In the genomic region with DNA sequence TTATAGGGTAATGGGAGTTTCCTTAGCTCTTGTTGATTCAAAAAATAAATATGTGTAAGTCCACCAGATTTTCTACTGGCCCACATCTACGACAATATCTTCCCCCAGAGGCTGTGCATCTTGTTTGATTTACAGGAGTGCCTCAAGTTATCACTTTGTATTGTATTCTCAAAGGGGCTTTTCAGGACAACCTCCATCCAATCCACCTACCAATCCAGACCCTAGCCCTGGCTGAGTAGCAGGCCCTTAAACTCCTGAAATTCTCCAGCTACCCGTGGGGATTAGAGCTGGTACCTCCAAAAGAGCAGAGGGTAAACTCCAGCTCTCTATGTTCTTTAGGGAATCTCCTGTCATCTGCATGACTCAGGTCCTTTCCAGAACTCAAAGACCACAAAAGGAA, we compare ENCODE assay signal across 10 mouse cellular contexts. TPM values are rescaled to one million over a fixed set of nuclear protein-coding genes. Genes with fewer than 3 reads are reported as not detected.
DNase-seq lines count a peak whose midpoint lies in the region; ATAC-seq and TF ChIP-seq lines count a peak whose summit lies in the region.
"Had no signal": no experiment of that assay in that cellular context is flagged by ENCODE, and none has a peak within 500 bp of the region (broad histone marks: within the 10 kb centered on the region; RNA-seq: fewer than 3 reads in every experiment).

No protein-coding gene starts in this region.

- H3K27ac ChIP-seq in heart, embryonic 11.5 days (ENCODE audit: low read depth, low read length) = peak overlapping the region; percentile 67
- H3K27ac ChIP-seq in bone marrow macrophage, adult 2 months (ENCODE audit: insufficient read depth, low read depth, low read length) = no peak overlapping the region
- H3K27ac ChIP-seq in hindbrain, embryonic 14.5 days = no peak overlapping the region
- H3K27ac ChIP-seq in midbrain, embryonic 13.5 days = no peak overlapping the region

- H3K36me3 ChIP-seq in heart, embryonic 11.5 days (ENCODE audit: control insufficient read depth, insufficient read depth, low read length) = peaks cover 14% of the 10 kb centered on the region
- peaks cover 32% of the 10 kb centered on the region for H3K36me3 ChIP-seq in hindbrain, embryonic 14.5 days (replicated peaks; ENCODE audit: control insufficient read depth, insufficient read depth)
- H3K36me3 ChIP-seq in midbrain, embryonic 13.5 days = peaks cover 26% of the 10 kb centered on the region

- DNase-seq in heart, postnatal 36 days = no peak
- no peak for DNase-seq in hindbrain, embryonic 14.5 days (ENCODE audit: low spot score)
- no peak for DNase-seq in cerebellum, postnatal 4 days (ENCODE audit: low spot score in 2 of 2)
- DNase-seq in spleen, postnatal 14 days (ENCODE audit: low spot score in 2 of 2) = no peak
- DNase-seq: lung, postnatal 36 days had no signal

- no peak for TF ChIP-seq CTCF in bone marrow macrophage, adult 2 months (IDR thresholded peaks at IDR 0.05; ENCODE audit: low read depth, low read length)

- H3K9ac ChIP-seq in heart, embryonic 11.5 days (ENCODE audit: low read depth, low read length) = peak overlapping the region; percentile 29; the same call in 1 of the 2 replicates
- H3K9ac ChIP-seq in hindbrain, embryonic 14.5 days = peak overlapping the region; percentile 91; the same call in 1 of the 2 replicates
- peak overlapping the region; percentile 98 for H3K9ac ChIP-seq in midbrain, embryonic 13.5 days (replicated peaks)

- H3K4me1 ChIP-seq in heart, embryonic 11.5 days (ENCODE audit: control insufficient read depth, insufficient read depth, low read length) = peaks cover 12% of the 10 kb centered on the region; the same call in 1 of the 2 replicates
- H3K4me1 ChIP-seq in bone marrow macrophage, adult 2 months (ENCODE audit: control insufficient read depth, insufficient read depth, low read length) = peaks cover 7% of the 10 kb centered on the region
- peaks cover 23% of the 10 kb centered on the region for H3K4me1 ChIP-seq in hindbrain, embryonic 14.5 days (replicated peaks; ENCODE audit: control insufficient read depth, insufficient read depth, low read length)
- peaks cover 28% of the 10 kb centered on the region for H3K4me1 ChIP-seq in midbrain, embryonic 13.5 days (replicated peaks)

- H3K4me2 ChIP-seq in heart, embryonic 11.5 days = peak overlapping the region; percentile 91
- peak overlapping the region; percentile 79 for H3K4me2 ChIP-seq in hindbrain, embryonic 14.5 days (replicated peaks)
- peak overlapping the region; percentile 91 for H3K4me2 ChIP-seq in midbrain, embryonic 13.5 days (replicated peaks)

- 46% methylated on average over 2 of the region's 2 CpGs for WGBS in heart, embryonic 11.5 days (ENCODE audit: insufficient replicate concordance)
- 59% methylated on average over 2 of the region's 2 CpGs for WGBS in hindbrain, embryonic 14.5 days
- WGBS in midbrain, embryonic 13.5 days = 62% methylated on average over 2 of the region's 2 CpGs

- TF ChIP-seq POLR2A in bone marrow macrophage, adult 2 months (IDR thresholded peaks at IDR 0.05; ENCODE audit: borderline replicate concordance, low read depth, low read length) = no peak

- peak overlapping the region; percentile 95 for H3K4me3 ChIP-seq in heart, embryonic 11.5 days (ENCODE audit: low read depth, low read length)
- H3K4me3 ChIP-seq in bone marrow macrophage, adult 2 months (ENCODE audit: insufficient read depth, low read length) = peak overlapping the region; percentile 31; the same call in 1 of the 2 replicates
- peak overlapping the region; percentile 87 for H3K4me3 ChIP-seq in hindbrain, embryonic 14.5 days (replicated peaks; ENCODE audit: low read length)
- H3K4me3 ChIP-seq in midbrain, embryonic 13.5 days (replicated peaks) = peak overlapping the region; percentile 92

- no peak for ATAC-seq in heart, embryonic 11.5 days (replicated peaks; ENCODE audit: insufficient number of reproducible peaks, low FRiP score, low TSS enrichment)
- ATAC-seq in hindbrain, embryonic 14.5 days (ENCODE audit: low FRiP score) = no peak
- no peak for ATAC-seq in midbrain, embryonic 13.5 days
- no peak for ATAC-seq in megakaryocyte progenitor cell, adult 5-6 weeks (replicated peaks; ENCODE audit: poor library complexity)

- H3K27me3 ChIP-seq in heart, embryonic 11.5 days (ENCODE audit: control insufficient read depth, insufficient read depth, low read length) = no peaks in the 10 kb centered on the region
- H3K27me3 ChIP-seq in hindbrain, embryonic 14.5 days (ENCODE audit: control insufficient read depth, insufficient read depth, low read length) = no peaks in the 10 kb centered on the region
- H3K27me3 ChIP-seq in midbrain, embryonic 13.5 days = no peaks in the 10 kb centered on the region

- intact Hi-C loops in heart, postnatal 36 days (cut with DNase I) = no loop called here

- no peaks in the 10 kb centered on the region for H3K9me3 ChIP-seq in heart, embryonic 11.5 days (replicated peaks; ENCODE audit: control insufficient read depth, low read length)
- H3K9me3 ChIP-seq in hindbrain, embryonic 14.5 days (ENCODE audit: control insufficient read depth, low read length) = no peaks in the 10 kb centered on the region
- no peaks in the 10 kb centered on the region for H3K9me3 ChIP-seq in midbrain, embryonic 13.5 days

RNA-seq across cellular contexts. Expression of gene Vcp, which starts 2.3 kb away (rescaled TPM):
- polyA plus RNA-seq in heart, embryonic 11.5 days (2014; fragmentation: Nextera tagmentation; extraction: Ambion mirVana) = 472 and 544 TPM in 2 replicates
- 100 to 1,000 TPM; 264 to 265 TPM for total RNA-seq in heart, postnatal 36 days (2021)
- polyA plus RNA-seq in bone marrow macrophage, adult 2 months (2012; ENCODE audit: insufficient read depth, insufficient read length, missing spikeins) = 157 and 165 TPM in 2 replicates
- 470 and 518 TPM in 2 replicates for polyA plus RNA-seq in hindbrain, embryonic 14.5 days (2014; fragmentation: Nextera tagmentation; extraction: Ambion mirVana)
- polyA plus RNA-seq in midbrain, embryonic 13.5 days (2015; fragmentation: Nextera tagmentation; extraction: Ambion mirVana) = 560 and 579 TPM in 2 replicates
- total RNA-seq in megakaryocyte progenitor cell, adult 5-6 weeks (2015) = 126 and 153 TPM in 2 replicates
- total RNA-seq in megakaryocyte progenitor cell, adult 5-6 weeks (2017) = 268 and 294 TPM in 2 replicates

RNA-seq across cellular contexts. Expression of gene Fancg, which starts 12.3 kb away (rescaled TPM):
- polyA plus RNA-seq in heart, embryonic 11.5 days (2014; fragmentation: Nextera tagmentation; extraction: Ambion mirVana) = 11.0 and 11.5 TPM in 2 replicates
- total RNA-seq in heart, postnatal 36 days (2021) = 1 to 10 TPM; 2.6 to 3.2 TPM
- polyA plus RNA-seq in bone marrow macrophage, adult 2 months (2012; ENCODE audit: insufficient read depth, insufficient read length, missing spikeins) = 13.3 and 23.9 TPM in 2 replicates
- polyA plus RNA-seq in hindbrain, embryonic 14.5 days (2014; fragmentation: Nextera tagmentation; extraction: Ambion mirVana) = 15.6 and 20.1 TPM in 2 replicates
- polyA plus RNA-seq in midbrain, embryonic 13.5 days (2015; fragmentation: Nextera tagmentation; extraction: Ambion mirVana) = 17.0 and 18.7 TPM in 2 replicates
- 18.3 and 19.3 TPM in 2 replicates for total RNA-seq in megakaryocyte progenitor cell, adult 5-6 weeks (2015)
- total RNA-seq in megakaryocyte progenitor cell, adult 5-6 weeks (2017) = 12.3 and 17.8 TPM in 2 replicates

RNA-seq across cellular contexts. Expression of gene Pigo, which starts 27.6 kb away (rescaled TPM):
- 13.2 and 13.6 TPM in 2 replicates for polyA plus RNA-seq in heart, embryonic 11.5 days (2014; fragmentation: Nextera tagmentation; extraction: Ambion mirVana)
- total RNA-seq in heart, postnatal 36 days (2021) = 10 to 100 TPM; 20.1 to 23.2 TPM
- polyA plus RNA-seq in bone marrow macrophage, adult 2 months (2012; ENCODE audit: insufficient read depth, insufficient read length, missing spikeins) = 8.3 and 9.4 TPM in 2 replicates
- polyA plus RNA-seq in hindbrain, embryonic 14.5 days (2014; fragmentation: Nextera tagmentation; extraction: Ambion mirVana) = 24.2 and 27.1 TPM in 2 replicates
- 25.3 and 29.9 TPM in 2 replicates for polyA plus RNA-seq in midbrain, embryonic 13.5 days (2015; fragmentation: Nextera tagmentation; extraction: Ambion mirVana)
- 8.6 and 13.2 TPM in 2 replicates for total RNA-seq in megakaryocyte progenitor cell, adult 5-6 weeks (2015)
- 4.7 and 8.9 TPM in 2 replicates for total RNA-seq in megakaryocyte progenitor cell, adult 5-6 weeks (2017)

RNA-seq across cellular contexts. Expression of gene 1700022I11Rik, which starts 28.6 kb away (rescaled TPM):
- polyA plus RNA-seq in heart, embryonic 11.5 days (2014; fragmentation: Nextera tagmentation; extraction: Ambion mirVana) = 0.36 and 0.69 TPM in 2 replicates
- total RNA-seq in heart, postnatal 36 days (2021) = not detected
- not detected in 2 replicates for polyA plus RNA-seq in bone marrow macrophage, adult 2 months (2012; ENCODE audit: insufficient read depth, insufficient read length, missing spikeins)
- 0.63 and 0.71 TPM in 2 replicates for polyA plus RNA-seq in hindbrain, embryonic 14.5 days (2014; fragmentation: Nextera tagmentation; extraction: Ambion mirVana)
- 0.49 and 0.50 TPM in 2 replicates for polyA plus RNA-seq in midbrain, embryonic 13.5 days (2015; fragmentation: Nextera tagmentation; extraction: Ambion mirVana)
- not detected in 2 replicates for total RNA-seq in megakaryocyte progenitor cell, adult 5-6 weeks (2015)
- total RNA-seq in megakaryocyte progenitor cell, adult 5-6 weeks (2017) = 0.37 and 0.41 TPM in 2 replicates
- total RNA-seq: heart, adult 18-20 months had no signal

RNA-seq across cellular contexts. Expression of gene Stoml2, which starts 33.5 kb away (rescaled TPM):
- polyA plus RNA-seq in heart, embryonic 11.5 days (2014; fragmentation: Nextera tagmentation; extraction: Ambion mirVana) = 251 and 255 TPM in 2 replicates
- total RNA-seq in heart, postnatal 36 days (2021) = 100 to 1,000 TPM; 108 to 115 TPM
- 50.5 and 54.6 TPM in 2 replicates for polyA plus RNA-seq in bone marrow macrophage, adult 2 months (2012; ENCODE audit: insufficient read depth, insufficient read length, missing spikeins)
- 215 and 231 TPM in 2 replicates for polyA plus RNA-seq in hindbrain, embryonic 14.5 days (2014; fragmentation: Nextera tagmentation; extraction: Ambion mirVana)
- 245 and 253 TPM in 2 replicates for polyA plus RNA-seq in midbrain, embryonic 13.5 days (2015; fragmentation: Nextera tagmentation; extraction: Ambion mirVana)
- total RNA-seq in megakaryocyte progenitor cell, adult 5-6 weeks (2015) = 127 and 153 TPM in 2 replicates
- total RNA-seq in megakaryocyte progenitor cell, adult 5-6 weeks (2017) = 114 and 168 TPM in 2 replicates

Comparison
In these comparisons a context has a peak if more than half of its experiments do, and no peak if none do; other contexts are left out.
1. H3K4me3 ChIP-seq: peak in every context shown above with its lines; median percentile 95 in heart, embryonic 11.5 days; 92 in midbrain, embryonic 13.5 days; 87 in hindbrain, embryonic 14.5 days; 31 in bone marrow macrophage, adult 2 months.
2. H3K9ac ChIP-seq: peak in every context shown above with its lines; median percentile 98 in midbrain, embryonic 13.5 days; 91 in hindbrain, embryonic 14.5 days; 29 in heart, embryonic 11.5 days.